Mouse (Mus musculus): ENCODE measurements around the gene Cfap43. TPM values are rescaled to one million over a fixed set of nuclear protein-coding genes. Genes with fewer than 3 reads are reported as not detected.

The Cfap43 gene
- polyA plus RNA-seq, 1 experiment from 2014 or later: 0.97 TPM

DNA sequence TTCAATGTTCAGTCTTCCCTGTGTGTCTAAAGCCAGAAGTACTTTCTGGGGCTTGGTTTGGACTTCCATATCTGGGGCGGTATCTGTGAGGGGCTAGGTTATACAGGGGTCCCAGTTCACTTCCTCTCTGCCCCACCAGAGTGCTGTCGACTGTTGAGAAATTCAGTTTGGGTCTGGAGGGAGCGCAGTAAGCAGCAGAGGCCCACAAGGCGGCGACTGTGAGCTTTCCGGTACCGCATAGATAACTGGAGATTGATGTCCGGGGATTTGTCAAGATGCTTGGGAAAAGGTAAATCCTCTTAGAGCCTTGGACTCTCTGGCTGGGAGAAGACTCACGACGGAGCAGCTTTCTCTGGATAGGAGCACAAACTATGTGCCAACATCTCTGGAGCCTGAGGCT, 47.6 kb downstream of the Cfap43 start:
- WGBS: 34% methylated on average over 10 of the region's 10 CpGs
- H3K9me3 ChIP-seq (ENCODE audit: control insufficient read depth, low read depth, low read length): no peaks in the 10 kb centered on the region
- H3K9ac ChIP-seq (replicated peaks; ENCODE audit: low read depth, low read length): no peak overlapping the region
- H3K27ac ChIP-seq (ENCODE audit: low read length): no peak overlapping the region
- H3K36me3 ChIP-seq (ENCODE audit: control insufficient read depth, insufficient read depth, low read length): no peaks in the 10 kb centered on the region
- H3K27me3 ChIP-seq (ENCODE audit: control insufficient read depth, insufficient read depth, low read length): no peaks in the 10 kb centered on the region
- no peak for ATAC-seq (ENCODE audit: insufficient number of reproducible peaks, insufficient read depth, low FRiP score, low read depth)
- no peaks in the 10 kb centered on the region for H3K4me1 ChIP-seq (ENCODE audit: control insufficient read depth, insufficient read depth, low read length)
- no peak overlapping the region for H3K4me2 ChIP-seq (replicated peaks; ENCODE audit: low read depth, low read length)
- no peak overlapping the region for H3K4me3 ChIP-seq (ENCODE audit: low read depth, low read length)

DNA sequence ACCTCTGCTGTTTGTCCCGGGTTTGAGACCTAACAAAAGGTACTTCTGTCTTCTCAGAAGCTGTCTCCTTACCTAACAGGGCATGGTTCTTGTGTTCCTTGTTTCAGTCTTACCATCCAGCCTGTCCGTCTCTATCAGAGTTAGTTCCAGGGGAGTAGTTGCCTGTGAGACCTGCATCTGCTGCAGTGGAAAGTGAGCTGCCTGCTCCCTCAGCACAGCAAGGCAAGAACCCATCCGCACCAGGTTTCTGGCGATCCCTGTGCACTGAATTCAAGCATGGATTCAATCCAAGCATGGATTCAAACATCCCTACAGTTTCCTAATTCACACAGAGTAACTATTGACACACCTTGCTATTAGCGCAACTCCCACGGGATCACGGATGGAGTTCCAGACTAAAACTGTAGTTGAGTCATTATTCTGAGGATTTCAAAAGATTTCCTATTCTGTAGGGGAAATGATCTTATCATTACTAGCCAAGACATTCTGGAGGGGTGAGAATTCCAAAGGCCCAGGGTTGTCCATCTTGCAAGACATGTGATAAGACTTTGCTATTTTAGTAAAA, 48.9 kb downstream of the Cfap43 start:
- no peaks in the 10 kb centered on the region for H3K36me3 ChIP-seq (ENCODE audit: control insufficient read depth, insufficient read depth, low read length)
- no peak overlapping the region for H3K4me3 ChIP-seq (ENCODE audit: low read depth, low read length)
- WGBS: 66% methylated on average over 7 of the region's 7 CpGs
- no peak overlapping the region for H3K27ac ChIP-seq (ENCODE audit: low read length)
- no peak overlapping the region for H3K4me2 ChIP-seq (replicated peaks; ENCODE audit: low read depth, low read length)
- H3K9me3 ChIP-seq (ENCODE audit: control insufficient read depth, low read depth, low read length): no peaks in the 10 kb centered on the region
- no peak overlapping the region for H3K9ac ChIP-seq (replicated peaks; ENCODE audit: low read depth, low read length)
- no peak for ATAC-seq (ENCODE audit: insufficient number of reproducible peaks, insufficient read depth, low FRiP score, low read depth)
- no peaks in the 10 kb centered on the region for H3K27me3 ChIP-seq (ENCODE audit: control insufficient read depth, insufficient read depth, low read length)
- H3K4me1 ChIP-seq (ENCODE audit: control insufficient read depth, insufficient read depth, low read length): no peaks in the 10 kb centered on the region

DNA sequence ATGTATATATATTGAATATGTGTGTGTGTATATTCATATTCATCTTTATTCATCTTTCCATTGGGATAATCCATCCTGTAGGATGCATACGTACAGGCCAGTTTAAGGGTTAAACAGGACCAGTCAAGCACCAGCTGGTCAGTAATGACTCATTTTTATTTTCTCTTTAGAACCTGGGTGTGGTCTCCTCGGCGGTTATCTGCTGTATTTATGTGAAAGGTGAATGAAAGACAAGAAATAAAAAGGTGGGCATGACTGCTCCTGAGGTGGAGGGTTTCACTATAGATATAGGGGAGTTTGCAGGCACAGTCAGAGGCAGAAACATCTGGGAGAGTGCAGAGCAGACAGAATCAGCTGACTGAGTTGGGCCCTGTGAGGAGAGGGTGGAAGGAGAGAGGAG, 49.6 kb downstream of the Cfap43 start:
- no peak overlapping the region for H3K4me2 ChIP-seq (replicated peaks; ENCODE audit: low read depth, low read length)
- WGBS: 26% methylated on average over 3 of the region's 3 CpGs
- H3K27ac ChIP-seq (ENCODE audit: low read length): no peak overlapping the region
- H3K36me3 ChIP-seq (ENCODE audit: control insufficient read depth, insufficient read depth, low read length): no peaks in the 10 kb centered on the region
- no peak overlapping the region for H3K4me3 ChIP-seq (ENCODE audit: low read depth, low read length)
- H3K27me3 ChIP-seq (ENCODE audit: control insufficient read depth, insufficient read depth, low read length): no peaks in the 10 kb centered on the region
- no peaks in the 10 kb centered on the region for H3K4me1 ChIP-seq (ENCODE audit: control insufficient read depth, insufficient read depth, low read length)
- H3K9ac ChIP-seq (replicated peaks; ENCODE audit: low read depth, low read length): no peak overlapping the region
- no peaks in the 10 kb centered on the region for H3K9me3 ChIP-seq (ENCODE audit: control insufficient read depth, low read depth, low read length)
- no peak for ATAC-seq (ENCODE audit: insufficient number of reproducible peaks, insufficient read depth, low FRiP score, low read depth)

DNA sequence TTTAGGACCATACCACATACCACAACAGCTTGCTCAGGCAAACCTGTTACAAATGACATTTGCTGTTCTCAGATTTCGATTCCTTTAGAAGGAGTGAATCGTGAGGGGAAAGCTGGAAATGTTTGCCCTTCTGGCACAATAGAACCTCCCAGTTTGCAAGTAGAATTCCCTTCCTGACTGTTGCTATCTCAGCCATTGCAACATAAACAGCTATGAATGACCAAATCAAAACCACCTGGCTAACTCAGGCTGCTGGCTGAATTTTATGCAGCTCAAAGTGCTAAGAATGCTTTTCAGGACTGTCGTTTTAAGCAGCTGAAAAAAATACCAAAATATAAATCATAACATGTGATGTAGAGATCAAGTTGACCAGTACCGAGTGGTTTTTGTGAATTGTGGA, 50.1 kb downstream of the Cfap43 start:
- no peak overlapping the region for H3K27ac ChIP-seq (ENCODE audit: low read length)
- no peaks in the 10 kb centered on the region for H3K36me3 ChIP-seq (ENCODE audit: control insufficient read depth, insufficient read depth, low read length)
- H3K27me3 ChIP-seq (ENCODE audit: control insufficient read depth, insufficient read depth, low read length): no peaks in the 10 kb centered on the region
- H3K9ac ChIP-seq (replicated peaks; ENCODE audit: low read depth, low read length): no peak overlapping the region
- H3K4me1 ChIP-seq (ENCODE audit: control insufficient read depth, insufficient read depth, low read length): no peaks in the 10 kb centered on the region
- H3K9me3 ChIP-seq (ENCODE audit: control insufficient read depth, low read depth, low read length): no peaks in the 10 kb centered on the region
- ATAC-seq (ENCODE audit: insufficient number of reproducible peaks, insufficient read depth, low FRiP score, low read depth): no peak
- H3K4me3 ChIP-seq (ENCODE audit: low read depth, low read length): no peak overlapping the region
- no peak overlapping the region for H3K4me2 ChIP-seq (replicated peaks; ENCODE audit: low read depth, low read length)
- WGBS: 56% methylated on average over 4 of the region's 4 CpGs

DNA sequence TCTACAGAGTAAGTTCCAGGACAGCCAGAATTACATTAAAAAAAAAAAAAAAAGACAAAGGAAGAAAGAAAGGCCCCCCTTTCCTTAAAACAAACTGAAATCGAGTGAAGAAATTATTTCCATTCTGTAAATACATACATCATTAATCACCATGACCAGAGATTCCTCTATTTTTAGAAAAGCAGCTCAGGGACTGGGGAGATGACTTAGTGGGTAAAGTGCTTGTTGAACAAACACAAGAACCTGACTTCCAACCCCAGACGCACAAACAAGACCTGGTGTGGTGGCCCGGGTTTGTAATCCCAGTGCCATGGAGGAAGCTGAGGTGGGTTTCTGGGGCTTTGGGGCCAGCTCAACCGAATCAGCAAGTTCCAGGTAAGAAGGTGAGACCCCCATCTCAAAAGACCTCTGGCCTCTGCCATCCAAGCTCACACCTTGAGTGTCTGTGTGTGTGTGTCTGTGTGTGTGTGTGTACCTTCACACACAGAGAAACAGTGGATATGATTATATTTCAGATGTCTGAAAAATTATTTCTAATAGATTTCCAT, 51.4 kb downstream of the Cfap43 start:
- H3K4me3 ChIP-seq (ENCODE audit: low read depth, low read length): no peak overlapping the region
- 49% methylated on average over 4 of the region's 4 CpGs for WGBS
- no peak overlapping the region for H3K27ac ChIP-seq (ENCODE audit: low read length)
- H3K27me3 ChIP-seq (ENCODE audit: control insufficient read depth, insufficient read depth, low read length): no peaks in the 10 kb centered on the region
- no peaks in the 10 kb centered on the region for H3K9me3 ChIP-seq (ENCODE audit: control insufficient read depth, low read depth, low read length)
- no peak overlapping the region for H3K4me2 ChIP-seq (replicated peaks; ENCODE audit: low read depth, low read length)
- ATAC-seq (ENCODE audit: insufficient number of reproducible peaks, insufficient read depth, low FRiP score, low read depth): no peak
- H3K9ac ChIP-seq (replicated peaks; ENCODE audit: low read depth, low read length): no peak overlapping the region
- no peaks in the 10 kb centered on the region for H3K4me1 ChIP-seq (ENCODE audit: control insufficient read depth, insufficient read depth, low read length)
- H3K36me3 ChIP-seq (ENCODE audit: control insufficient read depth, insufficient read depth, low read length): peaks cover 8% of the 10 kb centered on the region; the same call in 1 of the 2 replicates

DNA sequence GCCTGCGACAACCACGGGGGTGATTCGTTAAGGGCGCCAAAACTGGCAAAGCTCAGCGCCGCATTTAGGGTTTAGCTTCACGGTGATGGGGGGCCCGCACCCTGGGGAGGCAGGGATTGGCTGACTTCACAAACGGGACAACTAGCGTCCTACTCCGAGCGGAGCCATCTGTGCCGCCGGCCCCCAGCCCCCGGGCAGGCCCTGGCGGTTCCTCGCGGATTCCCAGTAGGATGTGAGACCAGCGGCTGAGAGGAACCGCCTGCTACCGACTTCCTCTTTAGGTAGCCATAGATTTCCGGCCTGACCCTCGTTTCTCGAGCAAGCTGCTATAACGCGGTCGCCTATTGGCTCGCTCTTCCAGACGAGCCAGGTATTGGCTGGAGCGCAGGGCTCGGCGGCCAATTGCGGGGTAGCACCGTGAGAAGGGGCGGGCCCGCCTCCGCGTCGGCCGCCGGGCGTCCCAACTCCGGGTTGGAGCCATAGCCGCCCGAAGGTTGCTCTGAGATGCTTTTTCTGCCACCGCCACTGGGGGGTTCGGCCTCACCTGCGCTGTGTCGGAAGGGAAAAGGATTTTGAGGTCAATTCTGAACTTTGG, 53.6 kb downstream of the Cfap43 start, which contains the start of gene Gsto2:
Gene Gsto2, plus strand, starts transcription at position 182 of the 595 bp plus-strand sequence.
- peak; percentile 100 for ATAC-seq (ENCODE audit: insufficient number of reproducible peaks, insufficient read depth, low FRiP score, low read depth)
- Histone ChIP-seq H3K9me3 (ENCODE audit: control insufficient read depth, low read depth, low read length) (no peaks in the 10 kb centered on the region), H3K4me2 (replicated peaks; ENCODE audit: low read depth, low read length) (peak within 1 kb of the TSS; percentile 74), H3K9ac (replicated peaks; ENCODE audit: low read depth, low read length) (peak within 1 kb of the TSS; percentile 62), H3K4me3 (ENCODE audit: low read depth, low read length) (peak within 1 kb of the TSS; percentile 52), H3K27me3 (ENCODE audit: control insufficient read depth, insufficient read depth, low read length) (no peaks in the 10 kb centered on the region), H3K4me1 (ENCODE audit: control insufficient read depth, insufficient read depth, low read length) (no peaks in the 10 kb centered on the region), H3K36me3 (ENCODE audit: control insufficient read depth, insufficient read depth, low read length) (peaks cover 16% of the 10 kb centered on the region; the same call in 1 of the 2 replicates), H3K27ac (ENCODE audit: low read length) (peak within 1 kb of the TSS; percentile 78)
- WGBS: under 1% methylated on average over 49 of the region's 49 CpGs

DNA sequence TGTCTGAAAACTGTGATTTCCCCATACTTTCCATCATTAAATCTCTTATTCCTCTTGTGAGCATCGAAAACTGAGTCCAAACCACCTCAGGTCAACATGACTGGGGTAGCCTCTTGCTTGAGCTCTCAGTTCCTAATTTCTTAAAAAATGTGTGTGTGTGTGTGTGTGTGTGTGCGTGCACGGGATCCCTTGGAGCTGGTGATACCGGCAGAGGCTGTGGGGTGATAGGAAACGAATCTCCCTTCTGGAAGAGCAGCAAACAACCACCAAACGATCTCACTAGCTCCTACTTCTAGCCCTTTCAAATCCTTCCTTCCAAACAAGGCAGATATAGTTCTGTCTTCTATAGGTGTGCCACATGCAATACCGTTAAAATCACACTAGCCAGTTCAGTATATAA, 54.4 kb downstream of the Cfap43 start:
- Histone ChIP-seq H3K4me2 (replicated peaks; ENCODE audit: low read depth, low read length) (peak overlapping the region; percentile 74), H3K9ac (replicated peaks; ENCODE audit: low read depth, low read length) (peak overlapping the region; percentile 62; the same call in 1 of the 2 replicates), H3K27ac (ENCODE audit: low read length) (no peak overlapping the region), H3K4me3 (ENCODE audit: low read depth, low read length) (peak overlapping the region; percentile 52; the same call in 1 of the 2 replicates), H3K4me1 (ENCODE audit: control insufficient read depth, insufficient read depth, low read length) (no peaks in the 10 kb centered on the region), H3K27me3 (ENCODE audit: control insufficient read depth, insufficient read depth, low read length) (no peaks in the 10 kb centered on the region), H3K9me3 (ENCODE audit: control insufficient read depth, low read depth, low read length) (no peaks in the 10 kb centered on the region), H3K36me3 (ENCODE audit: control insufficient read depth, insufficient read depth, low read length) (peaks cover 23% of the 10 kb centered on the region; the same call in 1 of the 2 replicates)
- no peak for ATAC-seq (ENCODE audit: insufficient number of reproducible peaks, insufficient read depth, low FRiP score, low read depth)
- 83% methylated on average over 7 of the region's 7 CpGs for WGBS

DNA sequence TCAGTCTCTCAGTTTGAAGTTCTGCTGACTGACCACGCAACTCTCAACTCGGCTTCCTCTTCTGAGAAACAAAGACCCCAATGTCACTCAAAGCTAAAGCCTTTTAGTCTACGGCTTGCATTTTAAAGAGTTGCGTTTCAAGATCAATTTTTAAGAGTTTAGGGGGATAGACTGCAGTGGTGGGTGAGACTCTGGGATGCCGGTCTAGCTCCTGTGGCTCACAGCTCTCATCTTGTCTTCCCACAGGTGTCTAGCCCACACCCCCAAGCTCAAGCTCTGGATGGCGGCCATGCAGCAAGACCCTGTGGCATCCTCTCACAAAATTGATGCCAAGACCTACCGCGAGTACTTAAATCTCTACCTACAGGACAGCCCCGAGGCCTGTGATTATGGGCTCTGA, 55.0 kb downstream of the Cfap43 start:
- Histone ChIP-seq H3K9ac (replicated peaks; ENCODE audit: low read depth, low read length) (no peak overlapping the region), H3K27me3 (ENCODE audit: control insufficient read depth, insufficient read depth, low read length) (no peaks in the 10 kb centered on the region), H3K4me3 (ENCODE audit: low read depth, low read length) (no peak overlapping the region), H3K36me3 (ENCODE audit: control insufficient read depth, insufficient read depth, low read length) (peaks cover 23% of the 10 kb centered on the region; the same call in 1 of the 2 replicates), H3K9me3 (ENCODE audit: control insufficient read depth, low read depth, low read length) (no peaks in the 10 kb centered on the region), H3K4me2 (replicated peaks; ENCODE audit: low read depth, low read length) (no peak overlapping the region), H3K27ac (ENCODE audit: low read length) (no peak overlapping the region), H3K4me1 (ENCODE audit: control insufficient read depth, insufficient read depth, low read length) (no peaks in the 10 kb centered on the region)
- no peak for ATAC-seq (ENCODE audit: insufficient number of reproducible peaks, insufficient read depth, low FRiP score, low read depth)
- WGBS: 96% methylated on average over 9 of the region's 9 CpGs

Measured in stomach, embryonic 14.5 days (tissue).